Comparison of ENCODE assay signal across 9 mouse cellular contexts in genomic region chr2:128408718-128409117, GRCm38 (mm10).
A peak's percentile ranks its signal among the peaks of the same experiment; 100 is the strongest.
DNase-seq lines count a peak whose midpoint lies in the region; ATAC-seq and TF ChIP-seq lines count a peak whose summit lies in the region.
"Had no signal": no experiment of that assay in that cellular context is flagged by ENCODE, and none has a peak within 500 bp of the region (broad histone marks: within the 10 kb centered on the region; RNA-seq: fewer than 3 reads in every experiment).

No protein-coding gene starts in this region.

- no peak for TF ChIP-seq EP300 in ES-Bruce4 (IDR thresholded peaks at IDR 0.05; ENCODE audit: insufficient read depth, low read depth, low read length)

- peak in 1 of 2 experiments; percentile 26 for DNase-seq in layer of hippocampus, adult 2 months (ENCODE audit: low spot score in 2 of 2)
- DNase-seq in layer of hippocampus, postnatal 14 days (ENCODE audit: low spot score in 2 of 2), result no peak
- peak; percentile 76 for DNase-seq in adrenal gland, postnatal 10 days
- peak; percentile 83 for DNase-seq in induced T-regulatory cell, adult 2 months (ENCODE audit: low read depth)
- DNase-seq in layer of hippocampus, adult 9-11 months, result no peak
- no peak for DNase-seq in left cerebral cortex, adult 18-20 months (ENCODE audit: low spot score in 2 of 2)

- 0 out of 2 replicates have a peak, but pooled peaks have one; percentile 22 for ATAC-seq in neutrophil, adult 5-6 weeks (ENCODE audit: extremely low read depth, insufficient number of reproducible peaks, low FRiP score, poor library complexity, severe bottlenecking)

- TF ChIP-seq POLR2A in ES-Bruce4 (IDR thresholded peaks at IDR 0.05; ENCODE audit: insufficient read depth, low read length), result no peak

- no peak overlapping the region for H3K9ac ChIP-seq in ES-Bruce4 (ENCODE audit: low read depth, poor library complexity, severe bottlenecking)
- H3K9ac ChIP-seq: lung, embryonic 15.5 days had no signal

- no peaks in the 10 kb centered on the region for H3K9me3 ChIP-seq in ES-Bruce4 (replicated peaks; ENCODE audit: control insufficient read depth, insufficient read depth, low read length, poor library complexity, severe bottlenecking)
- H3K9me3 ChIP-seq: lung, embryonic 15.5 days had no signal

- TF ChIP-seq CTCF in layer of hippocampus, adult 2 months (conservative IDR thresholded peaks at IDR 0.05), result peak; percentile 68
- peak; percentile 88 for TF ChIP-seq CTCF in ES-Bruce4 (IDR thresholded peaks at IDR 0.05; ENCODE audit: low read depth, low read length)

- no peaks in the 10 kb centered on the region for H3K27me3 ChIP-seq in ES-Bruce4 (ENCODE audit: control insufficient read depth, insufficient read depth, low read length, poor library complexity, severe bottlenecking)
- H3K27me3 ChIP-seq: lung, embryonic 15.5 days had no signal

- H3K4me3 ChIP-seq in layer of hippocampus, adult 2 months, result no peak overlapping the region
- no peak overlapping the region for H3K4me3 ChIP-seq in ES-Bruce4 (ENCODE audit: low read depth, low read length)
- H3K4me3 ChIP-seq: lung, embryonic 15.5 days had no signal

- H3K4me1 ChIP-seq in ES-Bruce4 (ENCODE audit: control insufficient read depth, insufficient read depth, low read length), result no peaks in the 10 kb centered on the region

- no peaks in the 10 kb centered on the region for H3K36me3 ChIP-seq in ES-Bruce4 (ENCODE audit: control insufficient read depth, insufficient read depth, low read length, poor library complexity, severe bottlenecking)
- H3K36me3 ChIP-seq: lung, embryonic 15.5 days had no signal

- no peak overlapping the region for H3K27ac ChIP-seq in layer of hippocampus, adult 2 months
- H3K27ac ChIP-seq in ES-Bruce4 (ENCODE audit: insufficient read depth, low read length), result no peak overlapping the region
- H3K27ac ChIP-seq: lung, embryonic 15.5 days had no signal

Comparison
In these comparisons a context has a peak if more than half of its experiments do, and no peak if none do; other contexts are left out.
1. DNase-seq: peak in adrenal gland, postnatal 10 days (single experiment) and induced T-regulatory cell, adult 2 months (single experiment); none in layer of hippocampus, postnatal 14 days (0 of 2), layer of hippocampus, adult 9-11 months (single experiment) and left cerebral cortex, adult 18-20 months (0 of 2).